Mouse (Mus musculus): ENCODE results near the gene Wfdc21.

Wfdc21 gene

GRCm38 (mm10) chr11:83802166-83802565, 55.4 kb downstream of the Wfdc21 start:
- DNase-seq (ENCODE audit: low read depth, low spot score): no peak
